Mouse (Mus musculus): Measurements from ENCODE around the gene Rcsd1.

Rcsd1 gene

DNA sequence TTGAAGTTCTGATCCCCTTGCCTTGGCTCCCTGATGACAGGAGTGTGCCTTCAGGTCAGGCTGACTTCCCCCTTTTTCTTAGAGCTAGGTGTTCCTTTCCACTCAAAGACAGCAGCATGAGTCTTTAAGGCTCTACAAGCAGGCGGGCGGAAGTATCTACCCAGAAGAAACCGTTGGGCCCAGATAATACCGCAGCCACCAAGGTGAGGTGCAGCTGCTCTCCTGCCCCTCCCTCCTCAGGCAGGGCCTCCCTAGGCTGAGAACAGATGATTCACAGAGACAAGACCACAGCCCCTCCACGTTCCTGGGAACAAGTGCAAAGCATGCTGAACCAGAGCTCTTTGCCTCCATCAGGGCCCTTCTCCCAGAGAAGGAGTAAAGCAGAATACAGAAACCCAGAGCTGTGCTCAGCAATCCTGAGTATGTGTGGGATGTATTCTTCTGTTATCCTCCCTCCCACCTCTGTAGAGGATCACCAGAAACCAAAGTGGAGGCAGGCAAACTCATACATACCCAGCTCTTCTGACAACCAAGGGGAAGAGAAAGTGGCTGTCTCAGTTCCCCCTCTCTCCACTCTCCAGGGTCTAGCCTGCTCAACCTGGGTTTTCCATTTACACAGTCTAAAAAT is at the start of gene Rcsd1:
Gene Rcsd1, minus strand, starts transcription at position 129 of the 628 bp plus-strand sequence.
- no peak for DNase-seq (ENCODE audit: low read depth, low spot score)

DNA sequence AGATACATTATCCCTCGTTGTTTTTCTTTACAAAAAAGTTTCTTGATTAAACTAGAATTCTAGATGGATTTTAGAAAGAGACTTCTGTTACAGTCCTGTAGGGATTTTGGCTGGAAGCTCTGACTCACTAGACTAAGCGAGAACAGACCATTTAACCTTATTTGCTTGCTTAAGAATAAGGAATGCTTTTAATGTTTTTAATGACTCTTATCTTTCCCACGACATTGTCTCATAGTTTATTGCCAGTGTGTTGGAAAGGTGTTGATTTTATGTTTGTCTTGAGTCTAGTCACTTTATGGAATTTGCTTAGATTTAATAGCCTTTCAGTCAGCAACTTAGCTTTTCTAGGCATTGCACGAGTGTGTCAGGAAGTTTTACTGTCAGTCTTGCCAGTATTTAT is 45.6 kb upstream of the Rcsd1 start:
- DNase-seq (ENCODE audit: low read depth, low spot score): no peak

DNA sequence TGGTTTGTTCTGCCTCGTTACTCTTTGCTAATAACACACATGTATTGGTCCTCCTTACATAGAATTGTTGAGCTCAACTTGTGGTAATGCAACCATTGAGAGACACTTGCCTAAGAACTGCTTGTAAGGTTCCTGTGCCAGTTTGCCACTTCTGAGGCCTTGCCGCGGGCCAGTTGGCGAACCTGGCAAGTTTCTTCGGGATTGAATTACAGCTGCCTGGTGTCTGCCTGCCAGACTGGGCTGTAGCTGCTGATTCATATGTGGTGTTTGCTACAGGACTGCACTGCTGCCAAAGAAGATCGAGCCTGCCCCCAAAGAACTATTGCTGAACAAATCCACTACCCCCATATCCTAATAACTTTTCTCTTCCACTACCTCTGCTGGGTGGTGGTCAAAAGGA is 44.6 kb upstream of the Rcsd1 start:
- peak; percentile 89 for DNase-seq (ENCODE audit: low read depth, low spot score)

DNA sequence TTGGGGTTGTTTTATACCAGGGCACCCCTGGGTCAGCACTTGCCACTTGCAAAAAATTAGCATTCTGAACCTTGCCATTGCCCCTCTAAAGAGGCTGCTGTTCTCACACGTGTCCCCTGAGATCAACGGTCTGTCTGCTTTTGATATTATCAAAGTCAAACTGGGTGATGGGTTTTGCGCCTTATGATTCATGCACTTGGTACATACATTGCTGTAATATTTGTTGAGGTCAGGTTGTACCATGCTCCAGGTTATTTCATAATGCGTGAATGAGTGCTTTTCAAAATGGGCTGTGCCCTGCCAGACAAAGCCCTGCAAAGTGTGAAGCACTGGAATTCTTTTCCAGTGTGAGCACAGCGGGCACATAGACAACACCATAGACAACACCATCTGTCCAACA is 42.3 kb upstream of the Rcsd1 start:
- DNase-seq (ENCODE audit: low read depth, low spot score): no peak

DNA sequence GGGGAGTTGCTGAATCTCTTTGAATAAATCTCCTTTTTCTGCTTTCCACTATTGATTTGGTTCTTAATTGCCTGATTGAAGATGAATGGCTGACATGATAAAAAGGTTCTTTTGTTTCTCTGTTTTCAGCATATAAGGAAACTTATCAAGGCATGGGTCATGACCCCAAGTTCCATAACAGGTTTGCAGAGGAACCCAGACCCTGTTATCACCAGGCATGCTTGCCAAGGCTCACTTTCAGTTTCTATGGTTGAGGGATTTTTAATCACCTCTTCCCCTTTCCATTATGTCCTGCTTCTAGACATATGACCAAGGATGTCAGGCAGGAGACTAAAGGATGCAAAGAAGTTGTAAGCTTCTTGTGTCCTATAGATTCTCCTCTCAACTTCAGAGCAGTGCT is 41.6 kb upstream of the Rcsd1 start:
- no peak for DNase-seq (ENCODE audit: low read depth, low spot score)

DNA sequence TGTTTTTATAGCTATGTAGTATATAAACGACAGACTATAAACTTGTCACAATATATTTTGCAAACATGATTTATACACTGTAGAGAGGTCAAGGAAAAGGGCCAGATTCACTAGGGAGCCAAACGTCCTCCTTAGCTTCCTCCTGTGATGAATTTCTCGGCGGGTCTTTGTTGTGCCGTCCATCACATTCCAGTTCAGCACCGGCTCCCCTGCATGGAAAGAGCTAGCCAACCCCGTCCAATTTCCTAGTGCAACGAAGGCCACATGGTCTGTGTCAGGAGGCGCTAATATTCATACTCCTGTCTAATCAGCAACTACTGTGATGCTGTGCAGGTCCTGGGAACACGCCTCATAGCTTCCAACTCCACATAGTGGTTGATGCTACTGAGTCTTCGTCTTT is 38.5 kb upstream of the Rcsd1 start:
- DNase-seq (ENCODE audit: low read depth, low spot score): no peak

DNA sequence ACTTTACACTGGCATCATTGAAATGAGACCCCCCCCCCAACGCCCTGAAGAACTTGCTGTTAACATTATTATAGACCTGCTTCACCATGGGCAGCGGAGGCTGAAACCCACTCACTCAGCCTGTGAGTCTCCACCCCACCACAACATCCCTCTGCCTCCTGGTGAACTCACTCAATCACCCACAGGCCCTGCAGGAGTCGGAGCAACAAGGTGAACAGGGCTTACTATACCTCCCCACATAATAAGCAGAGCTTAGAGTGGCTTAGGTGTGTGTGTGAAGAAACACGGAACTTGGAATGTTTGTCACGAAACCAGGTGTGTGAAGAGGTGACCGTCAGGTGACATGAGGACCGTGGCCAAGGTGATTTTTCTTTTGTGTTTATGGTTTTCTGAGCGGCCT is 32.4 kb upstream of the Rcsd1 start:
- DNase-seq (ENCODE audit: low read depth, low spot score): no peak

DNA sequence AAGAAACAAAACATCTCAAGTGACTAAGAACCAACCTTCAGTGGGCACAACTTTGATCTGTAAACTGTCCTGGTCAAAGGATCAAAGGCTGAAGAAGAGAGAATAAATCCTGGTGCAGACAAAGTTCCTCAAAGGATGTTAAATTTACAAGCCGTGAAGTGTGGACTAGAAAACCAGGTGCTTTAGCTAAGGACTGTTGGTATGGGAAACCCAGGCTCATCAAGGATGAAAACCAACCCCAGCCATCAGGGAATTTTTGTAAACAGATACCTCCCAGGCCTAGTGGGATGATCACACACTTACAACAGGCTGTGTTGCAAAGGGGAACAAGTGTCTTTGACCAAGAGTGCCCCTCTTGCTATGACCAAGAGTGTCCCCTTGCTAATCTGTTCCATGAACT is 29.4 kb upstream of the Rcsd1 start:
- DNase-seq (ENCODE audit: low read depth, low spot score): no peak

DNA sequence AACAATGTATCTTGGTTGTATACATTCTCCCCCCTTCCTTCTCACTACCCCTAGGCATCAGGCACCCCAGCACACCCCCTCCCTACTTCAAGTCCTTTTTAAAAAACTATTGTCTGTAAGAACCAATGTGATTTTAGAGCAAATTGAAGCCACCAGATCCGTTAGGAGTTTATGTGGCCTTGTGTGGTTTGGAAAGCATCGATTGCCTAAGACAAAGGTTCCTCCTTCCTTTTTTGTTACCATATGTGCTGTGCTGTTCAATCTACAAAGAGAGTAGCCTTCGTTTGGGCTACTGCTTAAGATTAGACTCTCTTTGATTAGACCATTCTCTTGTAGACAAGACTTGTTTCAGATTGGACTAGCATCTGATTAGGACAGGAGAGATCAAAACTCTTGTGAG is 28.3 kb upstream of the Rcsd1 start:
- no peak for DNase-seq (ENCODE audit: low read depth, low spot score)

DNA sequence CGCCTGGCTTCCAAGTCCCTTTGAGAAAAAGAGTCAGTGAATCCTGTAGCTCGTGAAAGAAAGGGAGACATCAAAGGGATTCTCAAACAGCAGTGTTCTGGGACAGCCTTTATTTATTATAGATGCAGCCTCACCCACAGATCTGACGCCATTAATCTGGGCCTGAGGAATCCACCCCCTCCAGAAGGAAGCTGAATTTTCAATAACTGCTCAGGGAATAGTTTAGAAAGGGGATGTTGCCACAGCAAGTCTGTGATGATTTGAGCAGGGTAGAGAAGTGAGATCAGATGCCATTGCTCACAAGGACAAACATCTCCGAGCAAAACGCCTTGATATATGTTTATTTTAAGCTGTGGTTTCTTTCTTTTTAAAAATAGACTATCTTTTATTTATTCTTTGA is 27.9 kb upstream of the Rcsd1 start:
- no peak for DNase-seq (ENCODE audit: low read depth, low spot score)

DNA sequence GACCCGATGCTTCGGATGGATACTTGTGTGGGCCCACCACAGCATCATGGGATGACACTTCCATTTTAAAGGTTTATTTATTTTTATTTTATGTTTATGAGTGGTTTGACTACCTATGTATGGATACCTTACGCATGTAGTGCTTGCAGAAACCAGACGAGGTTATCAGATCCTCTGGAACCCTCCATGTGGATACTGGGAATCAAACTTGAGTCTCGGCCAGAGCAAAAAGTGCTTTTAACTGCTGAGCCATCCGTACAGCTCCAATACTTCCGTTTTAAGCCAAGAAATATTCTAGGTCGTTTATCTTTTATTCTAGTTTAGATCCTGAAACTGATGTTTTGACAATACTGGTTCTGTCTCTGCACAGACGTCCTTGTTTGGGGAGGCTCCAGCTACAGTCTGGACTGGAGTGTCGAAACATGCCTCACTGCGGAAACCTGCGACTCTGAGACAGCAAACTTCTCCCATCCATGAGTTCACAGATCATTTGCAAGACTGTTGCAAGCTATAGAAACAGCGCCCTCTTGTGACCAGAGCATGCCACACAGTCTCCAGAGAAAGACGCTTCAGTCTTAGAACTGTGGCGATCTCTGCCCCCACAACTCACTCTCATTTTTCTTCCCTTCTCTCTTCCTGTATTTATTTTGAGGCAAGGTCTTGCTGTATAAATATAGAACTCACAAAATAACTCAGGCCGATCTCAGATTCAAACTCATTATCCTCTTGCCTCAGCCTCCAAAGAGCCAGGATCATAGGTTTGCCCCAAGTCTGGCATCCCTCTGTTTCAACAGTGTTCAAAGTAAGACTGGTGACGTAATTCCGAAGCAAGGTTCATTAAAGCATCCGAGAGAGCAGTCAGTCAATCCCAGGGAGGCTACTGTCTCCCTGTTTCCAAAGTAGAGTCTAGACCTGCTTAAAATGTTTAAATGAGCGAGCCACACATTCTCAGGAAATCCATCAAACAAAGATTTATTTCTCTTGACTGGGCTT is 26.6 kb upstream of the Rcsd1 start:
- DNase-seq (ENCODE audit: low read depth, low spot score): peak; percentile 88

DNA sequence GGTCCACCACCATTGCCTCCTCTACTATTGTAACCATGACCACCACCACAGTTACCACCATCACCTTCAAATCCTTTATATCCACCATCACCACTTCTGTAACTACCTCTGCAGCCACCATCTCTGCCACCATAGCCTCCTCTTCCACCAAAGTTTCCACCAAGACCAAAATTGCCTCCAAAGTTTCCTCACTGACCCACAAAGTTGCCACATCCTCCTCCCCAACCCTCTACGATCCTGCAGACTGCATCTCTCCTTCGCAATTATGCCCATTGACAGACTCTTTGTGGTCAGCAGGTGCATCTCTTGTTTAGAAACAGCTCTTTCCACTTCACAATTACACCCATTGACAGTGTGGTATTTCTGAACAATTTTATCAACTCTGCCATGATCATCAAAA is 25.3 kb upstream of the Rcsd1 start:
- DNase-seq (ENCODE audit: low read depth, low spot score): no peak

DNA sequence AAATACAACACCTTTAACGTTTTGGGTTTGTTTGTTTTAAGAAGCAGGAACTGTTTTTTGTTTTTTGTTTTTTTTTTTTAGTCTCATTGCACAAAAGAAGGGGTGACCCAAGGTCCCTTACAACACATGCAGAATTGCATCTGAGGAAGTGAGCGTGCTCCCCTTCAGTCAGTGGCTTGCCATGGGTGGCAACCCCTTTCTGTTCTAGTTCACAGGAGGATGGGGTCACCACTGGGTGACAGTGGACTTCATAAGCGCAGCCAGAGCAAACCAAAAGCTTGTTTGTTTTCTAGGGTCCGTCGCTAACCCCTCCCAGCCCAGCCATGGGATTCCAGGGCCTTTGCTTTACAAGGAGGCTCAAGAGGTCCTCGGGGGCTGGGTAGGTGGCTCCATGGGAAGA is 22.0 kb upstream of the Rcsd1 start:
- DNase-seq (ENCODE audit: low read depth, low spot score): no peak

DNA sequence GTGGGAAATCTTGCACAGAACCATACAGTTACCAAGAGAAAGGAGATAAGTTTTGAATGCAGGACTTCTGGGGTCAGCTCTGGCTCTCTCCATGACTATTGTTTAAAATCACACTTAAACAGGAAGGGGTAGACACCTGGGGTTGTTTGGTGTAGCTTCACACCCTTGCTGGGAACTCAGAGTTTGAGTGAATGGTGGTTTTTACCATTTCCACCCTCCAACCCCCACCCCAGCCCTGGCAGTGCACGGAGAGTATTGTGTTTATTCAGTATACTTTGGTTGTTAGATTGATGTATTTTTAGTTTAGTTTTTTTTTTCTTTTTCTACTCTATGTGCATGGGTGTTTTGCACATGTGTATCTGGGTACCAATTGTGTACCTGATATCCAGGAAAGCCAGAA is 20.6 kb upstream of the Rcsd1 start:
- DNase-seq (ENCODE audit: low read depth, low spot score): no peak

DNA sequence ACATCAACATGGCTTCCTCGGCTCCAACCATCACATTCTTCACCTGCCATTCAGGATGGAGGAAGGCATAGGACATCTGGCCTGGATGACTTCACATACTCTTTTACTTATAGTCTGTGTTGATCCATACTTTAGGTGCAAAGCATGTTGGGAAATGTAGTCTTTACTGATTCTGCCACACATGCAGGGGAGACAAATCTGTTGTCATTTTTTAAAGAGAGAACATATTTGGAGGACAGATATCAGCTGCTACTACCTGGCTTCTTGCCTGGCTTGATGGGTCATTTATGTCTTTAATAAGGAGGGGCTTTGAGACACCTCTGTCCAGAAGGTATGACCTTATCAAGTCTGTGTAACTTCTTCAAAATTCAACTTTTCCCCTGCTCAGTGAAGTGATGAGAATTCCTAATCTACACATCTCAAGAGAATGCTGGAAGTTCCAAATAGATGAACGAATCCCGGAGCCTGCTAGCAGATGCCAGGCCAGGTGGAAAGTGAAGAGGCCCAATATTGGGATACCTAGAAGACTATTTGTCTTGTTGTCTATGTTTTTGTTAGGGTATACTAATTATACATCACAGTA is 18.6 kb upstream of the Rcsd1 start:
- DNase-seq (ENCODE audit: low read depth, low spot score): no peak

DNA sequence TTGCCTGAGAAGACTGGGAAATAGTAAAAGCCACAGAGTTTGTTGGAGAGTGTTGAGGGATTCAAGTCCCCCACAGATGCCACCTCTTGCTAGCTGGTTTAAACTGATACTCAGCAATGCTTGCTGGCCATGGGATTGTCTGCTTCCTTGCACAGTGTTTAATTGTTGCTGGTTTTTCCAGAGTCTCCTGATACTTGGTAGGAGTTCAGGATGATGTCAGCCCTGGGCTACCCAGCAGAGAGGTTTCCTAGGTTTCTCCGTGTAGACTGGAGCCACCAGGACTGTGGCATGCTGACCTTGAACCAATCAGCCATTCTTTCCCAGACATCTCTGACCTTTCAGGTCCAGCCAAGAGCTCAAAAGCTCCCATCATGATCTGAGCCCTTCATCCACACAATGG is 17.4 kb upstream of the Rcsd1 start:
- no peak for DNase-seq (ENCODE audit: low read depth, low spot score)

DNA sequence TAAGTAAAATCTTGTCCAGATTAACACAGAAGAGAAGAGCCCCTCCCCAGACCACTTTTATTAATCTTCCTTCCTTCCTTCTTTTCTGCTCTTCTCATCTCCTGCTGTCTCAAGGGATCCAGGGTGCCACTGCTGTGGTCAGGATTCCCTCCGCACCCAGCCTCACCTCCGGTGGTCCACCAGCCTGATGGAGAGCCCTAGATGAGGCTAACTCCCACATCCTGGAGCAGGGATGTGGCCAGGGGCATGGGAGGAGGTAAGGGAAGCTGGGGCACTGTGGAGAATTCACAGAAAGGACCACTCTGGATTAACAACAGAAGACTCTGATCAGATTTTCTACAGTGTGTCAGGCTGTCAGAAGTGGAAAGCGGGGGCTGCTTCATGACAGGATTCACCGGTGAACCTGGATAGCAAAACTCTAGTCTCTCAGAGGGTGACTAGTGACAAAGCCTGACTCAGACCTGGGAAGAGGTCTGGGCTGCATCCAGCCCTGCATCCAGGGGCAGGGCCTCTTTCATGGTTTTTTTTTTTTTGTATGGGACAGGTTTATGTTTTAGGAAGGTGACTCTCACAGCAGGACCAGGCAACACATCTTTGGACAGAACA is 15.6 kb upstream of the Rcsd1 start:
- no peak for DNase-seq (ENCODE audit: low read depth, low spot score)

DNA sequence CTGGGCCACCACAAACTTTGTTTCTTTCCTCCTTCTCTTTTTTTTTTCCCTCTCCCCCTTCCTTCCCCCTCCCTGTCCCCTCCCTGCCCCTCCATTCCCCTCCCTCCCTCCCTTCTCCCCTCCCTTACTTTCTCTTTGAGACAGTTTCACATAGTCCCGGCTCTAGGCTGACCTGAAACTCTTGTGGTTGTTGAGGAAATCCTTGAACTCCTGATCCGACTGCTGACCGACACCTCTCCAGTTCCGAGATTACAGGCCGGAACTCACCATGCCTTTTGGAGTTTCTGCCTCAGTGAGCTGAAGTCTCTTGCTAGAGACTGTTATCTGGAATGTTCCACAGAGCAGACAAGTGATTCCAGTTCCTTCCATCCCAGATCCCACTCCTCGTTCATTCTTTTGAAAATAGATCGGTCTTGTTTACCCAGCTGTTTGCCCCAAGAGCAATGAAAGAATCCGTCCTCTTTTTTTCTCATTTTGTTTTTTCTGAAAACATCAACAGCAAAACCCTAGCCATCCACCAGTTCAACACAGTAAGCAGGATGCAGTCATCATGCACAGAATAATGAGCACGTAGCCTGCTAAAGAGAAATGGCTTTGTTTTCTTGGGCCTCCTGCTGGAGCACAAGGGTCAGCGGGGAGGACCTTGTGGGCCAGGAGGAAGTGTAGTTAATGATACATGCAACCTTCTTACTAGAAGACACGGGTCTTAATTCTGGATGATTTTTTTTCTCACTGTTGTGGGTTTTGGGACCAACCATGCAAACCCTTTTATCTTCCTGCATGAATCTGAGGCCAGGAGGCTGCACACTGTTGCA is 14.9 kb upstream of the Rcsd1 start:
- no peak for DNase-seq (ENCODE audit: low read depth, low spot score)

DNA sequence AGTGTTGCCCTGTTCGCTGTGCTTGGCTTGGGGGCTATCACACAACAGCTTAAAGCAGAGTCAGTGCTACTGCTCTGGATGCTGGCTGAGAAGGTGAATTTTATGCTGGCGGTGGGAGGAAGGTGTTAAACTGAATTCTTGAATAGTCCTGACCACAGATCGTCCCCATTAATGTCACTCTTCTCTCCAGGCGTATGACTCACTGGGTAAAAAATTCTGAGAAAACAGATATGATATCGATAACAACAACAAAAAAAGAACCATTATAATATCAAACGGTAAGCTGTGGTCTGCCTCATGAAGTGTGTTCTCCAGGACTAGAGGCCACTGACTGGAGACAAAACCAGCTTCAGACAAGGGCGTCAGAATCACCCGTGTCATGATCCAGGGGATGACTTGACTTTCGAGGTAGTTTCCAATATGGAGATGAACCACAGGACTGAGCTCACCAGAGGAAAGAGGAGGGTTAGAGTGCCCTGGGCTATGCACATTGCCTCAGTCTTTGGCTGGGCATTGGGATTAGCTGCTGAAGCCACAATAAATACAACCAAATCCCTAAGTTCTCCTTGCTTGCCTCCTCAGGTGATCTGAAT is 13.1 kb upstream of the Rcsd1 start:
- DNase-seq (ENCODE audit: low read depth, low spot score): no peak

DNA sequence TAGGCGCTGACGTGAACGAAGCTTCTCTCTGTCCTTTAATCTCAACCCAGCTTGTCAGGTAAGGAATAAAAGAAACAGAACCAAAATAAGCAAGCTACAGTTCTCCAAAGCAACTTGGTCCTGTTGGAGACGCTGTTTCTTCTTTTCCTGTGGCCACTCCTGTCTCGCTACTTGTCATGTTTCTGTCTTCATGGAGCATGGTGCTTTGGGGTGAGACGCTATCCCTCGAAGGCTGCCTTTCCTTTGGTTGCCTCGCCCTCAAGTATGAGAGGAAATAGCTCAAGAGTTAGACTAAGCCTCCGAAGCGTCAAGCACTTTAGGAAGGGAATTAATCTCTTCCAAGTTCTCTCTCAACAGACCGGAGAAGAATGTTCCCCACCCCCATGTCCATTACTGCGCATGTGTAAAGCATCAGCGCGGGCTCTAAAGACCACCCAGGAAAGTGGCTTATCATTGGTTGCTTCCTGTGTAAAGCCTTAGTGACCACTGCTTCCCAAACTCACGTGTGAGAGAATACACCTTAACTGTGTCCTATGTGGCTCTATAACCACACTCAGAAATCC is 9.1 kb upstream of the Rcsd1 start:
- no peak for DNase-seq (ENCODE audit: low read depth, low spot score)
